Mouse (Mus musculus) hindbrain, embryonic 16.5 days (tissue): ENCODE results near the gene Chn2. TPM values are rescaled to one million over a fixed set of nuclear protein-coding genes. Genes with fewer than 3 reads are reported as not detected.

Experiments used
- ATAC-seq: fragments of 200-750 bp; cut with Nextera tagmentation; 2 replicates; pipeline ENCODE4 v1.8.0; 2017; ENCODE audit warnings: moderate TSS enrichment, moderate library complexity
- H3K27ac ChIP-seq: fragments of 300-500 bp; sonication (generic); 2 replicates; pipeline ENCODE4 v1.5.1; 2014; ENCODE audit warnings: low read depth, mild to moderate bottlenecking, control low read depth, low read length, moderate library complexity
- H3K27me3 ChIP-seq: fragments of 300-500 bp; sonication (generic); replicated peaks from 2 replicates; pipeline ENCODE4 v1.6.1; 2014; ENCODE audit warnings: low read length; ENCODE audit not compliant: control insufficient read depth, insufficient read depth
- H3K36me3 ChIP-seq: fragments of 300-500 bp; sonication (generic); 2 replicates; pipeline ENCODE4 v1.6.1; 2014; ENCODE audit warnings: mild to moderate bottlenecking, low read length, moderate library complexity, mixed read lengths; ENCODE audit not compliant: control insufficient read depth, insufficient read depth
- H3K4me1 ChIP-seq: fragments of 300-500 bp; sonication (generic); 2 replicates; pipeline ENCODE4 v1.6.1; 2014; ENCODE audit warnings: low read depth, low read length; ENCODE audit not compliant: control insufficient read depth, insufficient read depth
- H3K4me2 ChIP-seq: fragments of 300-500 bp; sonication (generic); 2 replicates; pipeline ENCODE4 v1.6.1; 2014; ENCODE audit warnings: mild to moderate bottlenecking, low read length, control low read depth, moderate library complexity
- H3K4me3 ChIP-seq: fragments of 300-500 bp; sonication (generic); 2 replicates; pipeline ENCODE4 v1.5.1; 2014; ENCODE audit warnings: mild to moderate bottlenecking, low read length, control low read depth, moderate library complexity
- H3K9ac ChIP-seq: fragments of 300-500 bp; sonication (generic); 2 replicates; pipeline ENCODE4 v1.6.1; 2014; ENCODE audit warnings: low read depth, mild to moderate bottlenecking, control low read depth, low read length, moderate library complexity
- H3K9me3 ChIP-seq: fragments of 300-500 bp; sonication (generic); 2 replicates; pipeline ENCODE4 v1.6.1; 2014; ENCODE audit warnings: mild to moderate bottlenecking, low read length, moderate library complexity; ENCODE audit not compliant: control insufficient read depth
- WGBS: fragments of 180-500 bp; shearing (Covaris S2); extraction: QIAGEN DNeasy Blood & Tissue Kit; methylation state at CpG from one replicate; pipeline ENCODE4 v1.1.7; 2014; 5-methylcytosine and 5-hydroxymethylcytosine counted together
- polyA plus RNA-seq: library from polyadenylated mRNA; unstranded; fragments of >200 nt; fragmentation: Nextera tagmentation; extraction: Ambion mirVana; gene quantifications from 2 replicates; pipeline ENCODE4 v1.2.1, GENCODE M21; 2015

The Chn2 gene
- polyA plus RNA-seq: 24.4 and 26.3 TPM in 2 replicates

GRCm38 (mm10) chr6:54039357-54039804, at the start of gene Chn2:
TSS of gene Chn2 (plus strand) at chr6:54039554.
- H3K4me2 ChIP-seq: peak within 1 kb of the TSS; percentile 90
- H3K4me3 ChIP-seq: peak within 1 kb of the TSS; percentile 73
- peak within 1 kb of the TSS; percentile 85 for H3K9ac ChIP-seq
- H3K36me3 ChIP-seq: no peaks in the 10 kb centered on the region
- peak; percentile 79 for ATAC-seq
- no peaks in the 10 kb centered on the region for H3K27me3 ChIP-seq
- H3K9me3 ChIP-seq: no peaks in the 10 kb centered on the region
- H3K4me1 ChIP-seq: peaks cover 10% of the 10 kb centered on the region; the same call in 1 of the 2 replicates
- peak within 1 kb of the TSS; percentile 93 for H3K27ac ChIP-seq
- WGBS: under 1% methylated on average over 28 of the region's 43 CpGs

DNA sequence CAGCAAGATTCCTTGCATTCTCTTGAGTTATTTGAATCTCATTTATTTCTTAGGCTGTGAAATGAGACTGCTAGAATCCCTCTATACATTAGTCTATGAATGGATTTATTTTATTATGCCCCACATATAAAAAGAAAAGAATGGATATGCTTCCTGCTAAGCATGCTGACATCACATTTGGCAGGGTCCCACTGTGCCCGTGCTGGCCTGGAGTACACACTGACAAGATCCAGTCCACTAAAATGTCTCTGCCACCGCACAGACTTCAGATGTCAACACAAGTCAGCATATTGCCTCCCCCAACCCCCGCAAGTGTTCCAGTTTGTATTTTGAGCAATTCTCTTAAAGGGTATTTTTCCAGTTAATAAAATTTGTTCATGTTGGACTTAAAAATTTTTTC, 47.0 kb upstream of the Chn2 start:
- H3K27me3 ChIP-seq: no peaks in the 10 kb centered on the region
- no peak overlapping the region for H3K9ac ChIP-seq
- no peak overlapping the region for H3K27ac ChIP-seq
- H3K4me3 ChIP-seq: no peak overlapping the region
- H3K4me2 ChIP-seq: no peak overlapping the region
- H3K9me3 ChIP-seq: peaks cover 6% of the 10 kb centered on the region; the same call in 1 of the 2 replicates
- peaks cover 2% of the 10 kb centered on the region; the same call in 1 of the 2 replicates for H3K4me1 ChIP-seq
- 63% methylated on average over 3 of the region's 3 CpGs for WGBS
- no peak for ATAC-seq
- H3K36me3 ChIP-seq: no peaks in the 10 kb centered on the region

DNA sequence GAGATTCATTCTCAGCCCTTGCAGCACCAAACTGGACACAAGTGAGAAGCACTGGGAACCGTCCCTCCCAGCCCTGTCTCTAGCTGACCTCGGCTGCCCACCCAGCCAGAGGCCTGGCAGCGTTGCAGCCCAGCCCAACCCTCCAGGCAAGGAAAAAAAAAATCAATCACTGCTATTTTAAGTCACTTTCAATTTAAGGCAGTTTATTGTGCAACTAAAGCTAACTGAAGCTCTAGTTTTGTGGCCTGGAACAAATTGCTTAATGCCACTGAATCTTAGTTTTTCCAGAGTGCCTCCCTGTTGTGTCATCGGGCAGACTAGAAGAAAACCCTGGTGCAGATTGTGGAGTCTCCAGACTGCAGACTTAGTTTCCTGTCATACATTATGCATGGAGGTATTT, 43.8 kb upstream of the Chn2 start:
- no peaks in the 10 kb centered on the region for H3K36me3 ChIP-seq
- no peak for ATAC-seq
- no peak overlapping the region for H3K4me3 ChIP-seq
- H3K27ac ChIP-seq: no peak overlapping the region
- H3K9ac ChIP-seq: no peak overlapping the region
- WGBS: 55% methylated on average over 4 of the region's 4 CpGs
- H3K9me3 ChIP-seq: peaks cover 6% of the 10 kb centered on the region; the same call in 1 of the 2 replicates
- H3K4me1 ChIP-seq: peaks cover 2% of the 10 kb centered on the region; the same call in 1 of the 2 replicates
- H3K27me3 ChIP-seq: no peaks in the 10 kb centered on the region
- no peak overlapping the region for H3K4me2 ChIP-seq

- Histone ChIP-seq H3K4me2 (no peak overlapping the region), H3K27me3 (no peaks in the 10 kb centered on the region), H3K36me3 (no peaks in the 10 kb centered on the region), H3K9ac (no peak overlapping the region), H3K9me3 (peaks cover 6% of the 10 kb centered on the region; the same call in 1 of the 2 replicates), H3K4me3 (no peak overlapping the region), H3K4me1 (peaks cover 2% of the 10 kb centered on the region; the same call in 1 of the 2 replicates), H3K27ac (no peak overlapping the region)
- ATAC-seq: no peak
- WGBS: 95% methylated on average over 3 of the region's 3 CpGs
Measured at GRCm38 (mm10) chr6:53996226-53996955, 43.0 kb upstream of the Chn2 start.

GRCm38 (mm10) chr6:54005302-54005701, 34.1 kb upstream of the Chn2 start:
- no peak for ATAC-seq
- Histone ChIP-seq H3K27ac (no peak overlapping the region), H3K9me3 (no peaks in the 10 kb centered on the region), H3K36me3 (no peaks in the 10 kb centered on the region), H3K27me3 (no peaks in the 10 kb centered on the region), H3K9ac (no peak overlapping the region), H3K4me2 (no peak overlapping the region), H3K4me1 (peaks cover 8% of the 10 kb centered on the region; the same call in 1 of the 2 replicates), H3K4me3 (no peak overlapping the region)
- 79% methylated on average over 4 of the region's 4 CpGs for WGBS

DNA sequence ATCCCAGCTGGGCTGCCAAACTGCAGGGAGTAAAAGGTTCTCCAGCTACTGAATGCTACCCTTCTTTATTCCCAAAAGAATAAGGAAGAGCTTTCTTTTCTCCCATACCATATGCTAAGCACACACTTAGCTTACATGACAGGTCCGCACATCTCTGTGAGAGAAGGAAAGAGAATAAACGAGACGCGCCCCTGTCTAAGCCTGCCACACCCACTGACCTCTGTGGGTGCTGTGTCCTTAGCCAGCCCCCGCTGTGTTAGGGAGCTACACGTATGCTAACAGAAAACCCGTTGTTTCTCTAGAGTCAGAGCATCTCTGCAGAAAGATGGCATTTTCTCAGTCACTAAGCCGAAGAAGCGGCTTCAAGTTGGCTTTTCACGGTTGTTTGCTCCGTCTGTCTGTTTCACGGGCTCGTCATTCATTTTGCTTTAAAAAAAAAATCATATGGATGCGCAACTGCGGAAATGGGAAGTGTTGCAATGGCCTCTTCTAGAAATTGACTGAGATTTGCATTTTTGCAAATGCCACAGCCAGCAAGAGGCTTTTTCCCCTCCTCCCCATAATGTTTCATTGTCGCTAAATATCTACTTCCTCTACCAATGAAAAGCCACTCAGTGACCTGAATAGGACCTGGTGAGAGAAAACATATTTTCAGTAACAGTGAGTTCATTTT, 30.8 kb upstream of the Chn2 start:
- no peak for ATAC-seq
- Histone ChIP-seq H3K36me3 (no peaks in the 10 kb centered on the region), H3K4me2 (peak overlapping the region; percentile 36), H3K27ac (no peak overlapping the region), H3K27me3 (no peaks in the 10 kb centered on the region), H3K9ac (no peak overlapping the region), H3K4me3 (no peak overlapping the region), H3K4me1 (peaks cover 8% of the 10 kb centered on the region; the same call in 1 of the 2 replicates), H3K9me3 (no peaks in the 10 kb centered on the region)
- WGBS: 40% methylated on average over 16 of the region's 16 CpGs

GRCm38 (mm10) chr6:54009293-54009692, 30.1 kb upstream of the Chn2 start:
- H3K36me3 ChIP-seq: no peaks in the 10 kb centered on the region
- no peak overlapping the region for H3K27ac ChIP-seq
- no peaks in the 10 kb centered on the region for H3K9me3 ChIP-seq
- H3K27me3 ChIP-seq: no peaks in the 10 kb centered on the region
- H3K4me3 ChIP-seq: no peak overlapping the region
- H3K9ac ChIP-seq: no peak overlapping the region
- 35% methylated on average over 4 of the region's 4 CpGs for WGBS
- peaks cover 8% of the 10 kb centered on the region; the same call in 1 of the 2 replicates for H3K4me1 ChIP-seq
- ATAC-seq: no peak
- H3K4me2 ChIP-seq: no peak overlapping the region

GRCm38 (mm10) chr6:54010362-54010761, 29.0 kb upstream of the Chn2 start:
- Histone ChIP-seq H3K4me1 (peaks cover 8% of the 10 kb centered on the region; the same call in 1 of the 2 replicates), H3K27ac (no peak overlapping the region), H3K4me3 (no peak overlapping the region), H3K36me3 (no peaks in the 10 kb centered on the region), H3K9me3 (no peaks in the 10 kb centered on the region), H3K27me3 (no peaks in the 10 kb centered on the region), H3K4me2 (no peak overlapping the region), H3K9ac (no peak overlapping the region)
- no peak for ATAC-seq
- WGBS: 57% methylated on average over 9 of the region's 9 CpGs

DNA sequence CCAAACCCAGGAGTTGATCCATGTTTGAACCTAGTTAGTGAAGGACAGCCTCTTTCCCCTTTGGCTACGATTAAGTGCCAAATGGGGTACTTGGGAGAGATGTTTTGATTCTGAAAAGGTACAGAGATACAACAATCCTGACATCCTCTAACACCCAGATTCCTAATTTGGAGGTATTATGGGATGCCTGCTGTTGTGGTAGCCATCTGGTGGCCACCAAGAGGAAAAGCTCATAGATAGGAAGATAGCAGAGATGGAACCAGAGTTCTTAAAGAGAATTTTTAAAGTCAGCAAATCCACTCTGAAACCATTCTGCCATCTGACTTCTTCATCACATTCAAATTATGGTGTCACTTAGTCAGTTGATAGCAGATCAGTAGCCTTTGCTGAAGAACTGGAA, 27.2 kb upstream of the Chn2 start:
- Histone ChIP-seq H3K27me3 (no peaks in the 10 kb centered on the region), H3K36me3 (no peaks in the 10 kb centered on the region), H3K27ac (no peak overlapping the region), H3K9ac (no peak overlapping the region), H3K4me1 (peaks cover 8% of the 10 kb centered on the region; the same call in 1 of the 2 replicates), H3K4me3 (no peak overlapping the region), H3K9me3 (no peaks in the 10 kb centered on the region), H3K4me2 (no peak overlapping the region)
- ATAC-seq: no peak
- WGBS: 93% methylated on average over 1 of the region's 1 CpGs
